Mouse (Mus musculus): ENCODE data around the gene Nfat5. TPM values are rescaled to one million over a fixed set of nuclear protein-coding genes. Genes with fewer than 3 reads are reported as not detected.
A peak's percentile ranks its signal among the peaks of the same experiment; 100 is the strongest.

The Nfat5 gene
- 15.2 and 15.7 TPM in 2 replicates for polyA plus RNA-seq (2016; fragmentation: Nextera tagmentation; extraction: Ambion mirVana)

DNA sequence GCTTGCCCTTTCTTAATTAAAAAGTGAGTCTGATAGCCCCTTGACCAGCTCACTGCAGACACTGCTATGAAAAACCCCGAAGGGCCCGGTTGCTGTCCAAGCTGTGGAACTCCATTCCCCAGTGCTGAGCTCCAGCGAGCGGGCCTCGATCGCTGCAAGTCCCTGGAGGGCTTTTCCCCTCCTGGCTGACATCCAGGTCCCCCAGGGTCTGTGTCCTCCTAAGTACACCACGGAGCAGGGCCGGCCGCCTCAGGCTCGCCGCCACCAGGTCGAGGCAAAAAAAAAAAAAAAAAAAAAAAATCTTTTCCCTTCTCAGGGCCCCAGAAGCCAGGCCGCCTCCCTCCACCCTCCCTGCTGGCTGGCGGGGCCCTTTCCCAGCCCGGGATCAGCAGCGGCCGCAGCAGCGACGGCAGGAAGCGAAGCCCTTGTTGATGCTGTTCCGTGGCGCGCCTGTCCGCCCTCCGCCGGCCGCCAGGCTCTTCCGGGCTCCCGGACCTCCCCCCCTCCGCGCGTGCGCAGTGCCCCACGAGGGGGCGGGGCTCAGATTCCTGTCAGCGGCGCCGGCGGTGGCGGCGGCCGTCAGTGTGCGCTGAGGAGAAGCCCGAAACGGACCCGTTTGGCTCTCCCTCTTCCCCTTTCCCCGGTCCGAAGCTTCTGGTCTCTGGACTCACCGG is at the start of gene Nfat5:
Nfat5 (plus strand) TSS at position 543 of the 674 bp plus-strand sequence.
- under 1% methylated on average over 49 of the region's 49 CpGs for WGBS
- H3K4me2 ChIP-seq (replicated peaks) = peak within 1 kb of the TSS; percentile 70
- H3K27me3 ChIP-seq (replicated peaks) = no peaks in the 10 kb centered on the region
- peak within 1 kb of the TSS; percentile 94 for H3K9ac ChIP-seq
- peak within 1 kb of the TSS; percentile 98 for H3K4me3 ChIP-seq
- H3K4me1 ChIP-seq = peaks cover 11% of the 10 kb centered on the region
- ATAC-seq (ENCODE audit: low FRiP score, low read depth) = peak; percentile 91
- H3K9me3 ChIP-seq = no peaks in the 10 kb centered on the region
- no peaks in the 10 kb centered on the region for H3K36me3 ChIP-seq
- peak within 1 kb of the TSS; percentile 92 for H3K27ac ChIP-seq

DNA sequence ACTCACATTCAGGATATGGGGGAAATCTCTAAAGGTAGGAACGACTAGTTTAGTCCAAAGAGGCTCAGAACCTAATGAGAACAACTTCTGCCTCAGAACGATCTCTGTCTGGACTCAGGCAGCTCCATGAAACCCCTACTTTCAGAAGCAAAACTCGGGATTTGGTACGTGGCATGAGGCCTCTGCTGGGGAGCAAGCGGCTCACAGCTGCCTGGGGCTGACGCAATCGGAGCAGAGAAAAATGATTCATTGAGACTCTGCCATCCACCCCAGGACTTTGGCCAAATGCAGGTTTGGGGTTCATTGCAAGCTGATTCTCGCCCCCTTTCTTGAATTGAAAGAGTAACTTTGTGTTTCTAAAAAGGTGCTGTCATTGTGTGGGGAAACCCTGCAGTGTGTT is 49.1 kb upstream of the Nfat5 start:
- Histone ChIP-seq H3K9ac (no peak overlapping the region), H3K4me1 (no peaks in the 10 kb centered on the region), H3K4me2 (replicated peaks) (no peak overlapping the region), H3K9me3 (no peaks in the 10 kb centered on the region), H3K27me3 (replicated peaks) (no peaks in the 10 kb centered on the region), H3K4me3 (no peak overlapping the region), H3K27ac (no peak overlapping the region), H3K36me3 (no peaks in the 10 kb centered on the region)
- 84% methylated on average over 8 of the region's 8 CpGs for WGBS
- no peak for ATAC-seq (ENCODE audit: low FRiP score, low read depth)

DNA sequence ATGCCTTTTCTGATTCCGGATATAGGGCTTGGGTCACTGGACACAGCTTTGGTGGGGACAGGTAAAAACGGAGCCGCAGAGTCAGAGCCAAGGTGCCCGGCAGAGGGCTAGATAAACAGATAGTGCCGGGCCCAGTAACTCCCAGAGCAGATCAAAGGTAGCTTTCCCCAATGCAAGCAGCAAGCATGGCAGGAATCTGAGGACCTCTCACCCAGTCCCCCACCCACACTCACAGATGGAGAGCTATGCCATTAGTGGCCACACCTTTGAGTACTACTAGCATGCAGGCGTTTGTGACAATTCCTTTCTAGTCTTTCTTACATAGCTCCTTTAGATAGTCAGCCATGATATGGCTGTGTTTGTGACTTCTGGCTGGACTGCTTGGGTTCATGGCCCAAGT is 44.8 kb upstream of the Nfat5 start:
- no peak for ATAC-seq (ENCODE audit: low FRiP score, low read depth)
- H3K9ac ChIP-seq = no peak overlapping the region
- H3K27ac ChIP-seq = no peak overlapping the region
- no peaks in the 10 kb centered on the region for H3K36me3 ChIP-seq
- H3K4me2 ChIP-seq (replicated peaks) = no peak overlapping the region
- no peaks in the 10 kb centered on the region for H3K9me3 ChIP-seq
- no peaks in the 10 kb centered on the region for H3K27me3 ChIP-seq (replicated peaks)
- 83% methylated on average over 6 of the region's 6 CpGs for WGBS
- no peak overlapping the region for H3K4me3 ChIP-seq
- H3K4me1 ChIP-seq = no peaks in the 10 kb centered on the region

DNA sequence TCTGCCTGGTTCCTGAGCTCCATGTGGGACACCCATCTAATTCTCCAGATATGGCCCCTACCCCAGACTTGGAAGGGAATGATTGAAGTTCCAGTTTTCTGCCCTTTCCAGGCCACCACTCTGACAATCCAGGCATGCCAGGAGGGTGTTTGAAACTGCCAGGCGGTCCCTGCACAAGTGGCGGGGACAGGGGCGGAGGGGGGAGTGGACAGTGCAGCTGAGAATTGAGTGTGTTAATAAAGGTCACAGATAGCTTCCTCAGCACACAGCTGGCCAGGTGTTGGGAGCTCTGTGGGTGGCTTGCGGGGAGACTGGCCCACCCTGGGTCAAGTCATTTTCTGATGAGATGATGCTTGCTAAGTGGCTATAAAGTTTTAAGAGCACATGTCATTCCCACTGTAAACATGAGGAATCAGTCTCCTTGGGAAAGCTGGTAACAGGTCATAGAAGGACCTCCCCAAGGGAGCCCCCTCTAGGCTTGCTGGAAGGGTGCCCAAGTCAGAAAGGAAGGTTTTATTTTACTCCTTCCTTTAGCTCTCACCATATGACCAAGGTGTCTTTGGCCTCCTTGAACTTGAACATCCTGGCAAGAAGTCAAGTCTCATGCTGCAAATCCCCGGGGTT is 41.7 kb upstream of the Nfat5 start:
- WGBS = 80% methylated on average over 5 of the region's 5 CpGs
- no peak overlapping the region for H3K9ac ChIP-seq
- H3K9me3 ChIP-seq = no peaks in the 10 kb centered on the region
- ATAC-seq (ENCODE audit: low FRiP score, low read depth) = no peak
- no peak overlapping the region for H3K4me2 ChIP-seq (replicated peaks)
- no peaks in the 10 kb centered on the region for H3K36me3 ChIP-seq
- no peaks in the 10 kb centered on the region for H3K27me3 ChIP-seq (replicated peaks)
- H3K4me3 ChIP-seq = no peak overlapping the region
- no peaks in the 10 kb centered on the region for H3K4me1 ChIP-seq
- H3K27ac ChIP-seq = no peak overlapping the region

DNA sequence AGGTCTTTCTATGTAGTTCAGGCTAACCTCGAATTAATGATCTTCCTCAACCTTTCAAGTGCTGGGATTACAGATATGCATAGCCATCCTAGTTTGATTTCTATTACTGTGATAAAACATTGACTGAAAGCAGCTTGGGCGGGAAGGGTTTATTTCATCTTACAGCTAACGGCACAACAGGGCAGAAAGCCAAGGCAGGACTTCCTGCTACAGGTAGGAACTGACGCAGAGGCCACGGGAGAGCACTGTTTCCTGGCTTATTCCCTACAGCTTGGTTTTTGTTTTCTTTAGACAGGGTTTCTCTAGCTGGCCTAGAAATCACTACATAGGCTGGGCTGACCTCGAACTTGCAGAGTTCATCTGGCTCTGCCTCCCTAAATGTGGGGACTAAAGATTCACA is 40.1 kb upstream of the Nfat5 start:
- H3K36me3 ChIP-seq = no peaks in the 10 kb centered on the region
- no peak for ATAC-seq (ENCODE audit: low FRiP score, low read depth)
- no peak overlapping the region for H3K27ac ChIP-seq
- WGBS = 78% methylated on average over 6 of the region's 6 CpGs
- no peaks in the 10 kb centered on the region for H3K27me3 ChIP-seq (replicated peaks)
- no peak overlapping the region for H3K4me3 ChIP-seq
- no peak overlapping the region for H3K4me2 ChIP-seq (replicated peaks)
- H3K9ac ChIP-seq = no peak overlapping the region
- no peaks in the 10 kb centered on the region for H3K9me3 ChIP-seq
- no peaks in the 10 kb centered on the region for H3K4me1 ChIP-seq

DNA sequence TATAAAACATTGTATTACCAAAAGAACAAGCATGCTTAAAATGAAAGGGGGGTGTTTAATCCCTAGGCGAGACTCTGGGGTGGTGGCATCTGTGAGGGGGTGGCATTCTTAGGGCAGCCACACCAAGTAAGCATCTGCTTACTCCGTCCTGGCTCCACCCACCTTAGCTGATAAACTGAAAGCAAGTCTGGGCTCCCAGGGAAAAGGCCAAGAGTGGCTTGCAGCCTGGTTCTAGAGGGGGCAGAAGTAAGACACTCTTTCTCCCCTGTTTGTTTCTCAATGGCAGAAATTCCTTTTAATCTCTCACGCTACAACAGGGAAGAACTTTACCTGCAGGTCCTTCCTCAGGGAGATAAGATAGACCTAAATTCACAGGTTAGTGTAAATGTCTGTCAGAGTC is 38.9 kb upstream of the Nfat5 start:
- Histone ChIP-seq H3K9me3 (no peaks in the 10 kb centered on the region), H3K4me1 (no peaks in the 10 kb centered on the region), H3K36me3 (no peaks in the 10 kb centered on the region), H3K27me3 (replicated peaks) (no peaks in the 10 kb centered on the region), H3K27ac (no peak overlapping the region), H3K9ac (no peak overlapping the region), H3K4me3 (no peak overlapping the region), H3K4me2 (replicated peaks) (no peak overlapping the region)
- WGBS = 78% methylated on average over 3 of the region's 3 CpGs
- ATAC-seq (ENCODE audit: low FRiP score, low read depth) = no peak

DNA sequence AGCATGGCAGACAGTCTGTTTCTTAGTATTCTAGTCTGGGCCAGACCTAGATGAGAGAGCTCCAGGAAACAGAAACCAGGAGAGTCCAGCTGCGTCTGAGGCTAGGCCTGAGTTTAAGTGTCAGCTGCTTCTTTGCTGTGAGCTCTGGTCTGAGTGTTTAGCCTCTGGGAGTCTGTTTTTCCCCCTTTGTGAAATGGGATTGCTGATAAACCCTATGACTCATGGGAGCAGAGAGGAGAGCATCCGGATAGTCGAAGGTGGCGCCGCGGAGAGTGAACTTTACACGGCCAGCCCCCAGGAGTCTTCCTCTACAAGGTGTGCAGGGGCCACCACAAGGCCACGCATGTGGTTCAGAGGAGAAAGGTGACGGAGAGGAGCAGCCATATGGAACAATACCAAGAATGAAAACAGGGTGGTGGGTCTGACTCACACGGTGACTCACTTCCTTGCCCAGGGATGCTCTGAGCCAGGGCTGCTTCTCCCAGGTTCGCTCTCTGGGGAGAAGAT is 38.3 kb upstream of the Nfat5 start:
- WGBS = 82% methylated on average over 11 of the region's 11 CpGs
- no peak overlapping the region for H3K4me3 ChIP-seq
- no peak for ATAC-seq (ENCODE audit: low FRiP score, low read depth)
- no peaks in the 10 kb centered on the region for H3K4me1 ChIP-seq
- no peaks in the 10 kb centered on the region for H3K9me3 ChIP-seq
- no peak overlapping the region for H3K4me2 ChIP-seq (replicated peaks)
- H3K27ac ChIP-seq = no peak overlapping the region
- H3K27me3 ChIP-seq (replicated peaks) = no peaks in the 10 kb centered on the region
- H3K9ac ChIP-seq = no peak overlapping the region
- H3K36me3 ChIP-seq = no peaks in the 10 kb centered on the region

DNA sequence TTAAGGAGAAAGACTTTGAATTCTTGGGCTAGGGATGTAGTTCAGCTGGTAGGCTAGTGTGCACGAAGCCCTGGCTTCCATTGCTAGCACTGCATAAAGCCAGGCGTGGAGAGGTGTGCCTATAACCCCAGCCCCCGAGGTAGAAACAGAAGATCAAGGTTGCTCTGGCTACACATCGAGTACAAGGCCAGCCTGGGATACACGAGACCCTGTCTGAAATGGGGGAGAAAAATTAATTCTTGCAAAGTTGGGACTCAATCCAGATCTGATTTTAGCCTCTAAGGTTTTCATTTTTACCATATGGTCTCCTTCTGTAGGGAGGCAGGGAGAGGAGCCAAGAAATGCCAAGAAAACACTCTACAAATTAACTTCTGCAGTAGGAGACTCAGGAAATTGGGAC is 36.0 kb upstream of the Nfat5 start:
- Histone ChIP-seq H3K36me3 (no peaks in the 10 kb centered on the region), H3K27ac (no peak overlapping the region), H3K9ac (no peak overlapping the region), H3K4me3 (no peak overlapping the region), H3K4me2 (replicated peaks) (no peak overlapping the region), H3K9me3 (no peaks in the 10 kb centered on the region), H3K4me1 (no peaks in the 10 kb centered on the region), H3K27me3 (replicated peaks) (no peaks in the 10 kb centered on the region)
- 80% methylated on average over 5 of the region's 5 CpGs for WGBS
- ATAC-seq (ENCODE audit: low FRiP score, low read depth) = no peak

DNA sequence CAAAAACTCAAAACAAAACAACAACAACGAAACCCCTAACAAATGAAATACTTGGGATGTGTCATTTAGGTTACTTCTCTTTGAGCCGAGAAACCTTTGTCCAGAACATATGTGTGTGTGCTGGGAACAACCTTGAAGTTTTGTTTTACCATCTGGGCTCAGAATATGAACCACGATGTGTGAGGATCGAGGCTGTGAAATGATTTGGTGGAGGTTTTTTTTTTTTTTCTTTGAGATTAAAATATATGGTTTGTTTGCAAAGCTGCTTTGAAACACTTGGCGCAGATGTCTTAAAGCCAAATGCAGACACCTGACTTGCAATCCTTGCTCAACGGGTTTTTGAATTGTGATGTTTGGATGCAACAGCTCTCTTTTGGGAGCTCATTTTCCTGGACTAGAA is 33.1 kb upstream of the Nfat5 start:
- no peaks in the 10 kb centered on the region for H3K36me3 ChIP-seq
- H3K4me1 ChIP-seq = no peaks in the 10 kb centered on the region
- no peaks in the 10 kb centered on the region for H3K9me3 ChIP-seq
- no peak overlapping the region for H3K9ac ChIP-seq
- no peak overlapping the region for H3K27ac ChIP-seq
- 89% methylated on average over 6 of the region's 6 CpGs for WGBS
- no peak overlapping the region for H3K4me3 ChIP-seq
- no peak for ATAC-seq (ENCODE audit: low FRiP score, low read depth)
- no peak overlapping the region for H3K4me2 ChIP-seq (replicated peaks)
- H3K27me3 ChIP-seq (replicated peaks) = no peaks in the 10 kb centered on the region

DNA sequence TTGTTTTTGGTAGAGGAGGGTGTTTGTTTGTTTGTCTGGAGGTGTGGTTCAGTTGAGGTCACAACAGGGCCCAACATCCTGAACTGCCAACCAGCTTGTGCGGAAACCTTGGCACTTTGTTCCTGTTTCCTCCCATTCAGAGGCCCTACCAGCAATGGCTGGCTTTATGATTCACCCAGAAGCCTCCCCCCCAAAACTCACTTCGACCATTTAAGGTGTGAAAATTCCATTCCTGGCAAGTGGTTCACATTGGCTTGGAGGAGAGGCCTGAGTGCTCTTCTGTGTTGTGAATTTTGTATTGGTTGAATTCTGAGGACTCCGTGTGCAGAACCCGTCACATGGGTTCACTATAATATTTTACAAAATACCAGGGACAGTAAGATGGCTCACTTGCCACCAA is 32.1 kb upstream of the Nfat5 start:
- WGBS = 87% methylated on average over 4 of the region's 4 CpGs
- no peak for ATAC-seq (ENCODE audit: low FRiP score, low read depth)
- Histone ChIP-seq H3K9me3 (no peaks in the 10 kb centered on the region), H3K4me2 (replicated peaks) (no peak overlapping the region), H3K9ac (no peak overlapping the region), H3K27ac (no peak overlapping the region), H3K27me3 (replicated peaks) (no peaks in the 10 kb centered on the region), H3K36me3 (no peaks in the 10 kb centered on the region), H3K4me1 (peaks cover 4% of the 10 kb centered on the region; the same call in 1 of the 2 replicates), H3K4me3 (no peak overlapping the region)

DNA sequence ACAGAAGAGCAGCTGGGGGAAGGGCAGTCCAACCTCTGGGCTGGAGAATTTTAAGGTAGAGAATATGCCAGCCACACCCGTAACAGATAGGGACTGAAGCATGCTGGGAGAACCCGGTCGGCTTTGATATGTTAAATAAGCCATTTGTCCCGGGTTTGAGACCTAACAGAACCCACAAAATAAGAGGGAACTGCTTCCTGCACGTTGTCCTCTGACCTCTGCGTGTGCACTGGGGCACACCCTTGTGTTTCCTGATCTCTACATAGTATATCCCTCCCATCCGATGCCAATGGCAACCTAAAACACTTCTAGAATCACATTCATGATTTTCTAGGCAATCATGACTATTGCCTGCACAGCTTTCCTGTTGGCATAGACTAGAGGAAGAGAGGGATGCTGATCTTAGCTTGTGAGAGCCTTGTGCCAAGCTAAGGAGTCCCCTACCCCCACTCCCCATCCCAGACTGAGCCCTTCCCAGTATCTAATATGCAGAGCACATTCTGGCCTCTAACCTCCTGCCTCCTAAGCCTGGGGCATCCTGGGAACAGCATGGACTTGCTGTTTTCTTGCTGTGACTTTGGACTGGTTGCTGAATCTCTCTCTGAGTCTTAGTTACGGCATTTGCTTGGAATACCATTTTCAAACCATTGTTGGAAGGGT is 31.1 kb upstream of the Nfat5 start:
- H3K4me2 ChIP-seq (replicated peaks) = no peak overlapping the region
- 77% methylated on average over 8 of the region's 8 CpGs for WGBS

DNA sequence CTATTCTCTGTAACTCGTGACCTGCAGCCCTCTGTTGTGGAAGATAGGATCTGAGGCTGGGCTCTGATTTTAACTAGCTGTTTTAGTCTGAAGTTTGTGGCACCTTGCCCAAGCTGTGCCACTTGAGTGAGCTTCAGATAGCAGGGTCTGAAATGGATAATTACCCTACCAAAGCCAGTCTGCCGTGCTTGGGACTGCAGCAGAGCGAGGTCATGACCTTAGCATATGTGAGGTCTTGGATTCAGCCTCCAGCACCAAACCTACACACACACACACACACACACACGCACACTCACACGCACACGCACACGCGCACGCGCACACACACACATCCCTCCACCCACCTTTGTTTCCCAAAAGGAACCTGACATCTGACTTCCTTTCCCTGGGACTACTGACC is 27.5 kb upstream of the Nfat5 start:
- Histone ChIP-seq H3K9me3 (no peaks in the 10 kb centered on the region), H3K36me3 (no peaks in the 10 kb centered on the region), H3K4me1 (peaks cover 4% of the 10 kb centered on the region; the same call in 1 of the 2 replicates), H3K27me3 (replicated peaks) (no peaks in the 10 kb centered on the region), H3K27ac (no peak overlapping the region), H3K4me3 (no peak overlapping the region), H3K9ac (no peak overlapping the region), H3K4me2 (replicated peaks) (no peak overlapping the region)
- WGBS = 70% methylated on average over 10 of the region's 10 CpGs
- no peak for ATAC-seq (ENCODE audit: low FRiP score, low read depth)

More for the DNA sequence above, 31.1 kb upstream of the Nfat5 start:
- Histone ChIP-seq H3K27ac (no peak overlapping the region), H3K27me3 (replicated peaks) (no peaks in the 10 kb centered on the region), H3K9ac (no peak overlapping the region), H3K36me3 (no peaks in the 10 kb centered on the region), H3K4me3 (no peak overlapping the region), H3K9me3 (no peaks in the 10 kb centered on the region), H3K4me1 (peaks cover 4% of the 10 kb centered on the region; the same call in 1 of the 2 replicates)
- no peak for ATAC-seq (ENCODE audit: low FRiP score, low read depth)

All from neural tube, embryonic 12.5 days (tissue).